Mouse (Mus musculus) heart, embryonic 16.5 days (tissue): ENCODE measurements around the gene Chsy1. TPM values are rescaled to one million over a fixed set of nuclear protein-coding genes. Genes with fewer than 3 reads are reported as not detected.

Experiments used
- ATAC-seq: fragments of 200-750 bp; cut with Nextera tagmentation; replicated peaks from 2 replicates; pipeline ENCODE4 v1.8.0; 2017; ENCODE audit warnings: moderate number of reproducible peaks; ENCODE audit not compliant: insufficient read depth, low FRiP score; ENCODE audit errors: extremely low read depth
- H3K27ac ChIP-seq: fragments of 300-500 bp; sonication (generic); 2 replicates; pipeline ENCODE4 v1.5.1; 2014; ENCODE audit warnings: mild to moderate bottlenecking, low read length, control low read depth, moderate library complexity
- H3K27me3 ChIP-seq: fragments of 300-500 bp; sonication (generic); 2 replicates; pipeline ENCODE4 v1.6.1; 2014; ENCODE audit warnings: low read length, mixed read lengths; ENCODE audit not compliant: control insufficient read depth, insufficient read depth
- H3K36me3 ChIP-seq: fragments of 300-500 bp; sonication (generic); 2 replicates; pipeline ENCODE4 v1.6.1; 2014; ENCODE audit not compliant: control insufficient read depth, insufficient read depth
- H3K4me1 ChIP-seq: fragments of 300-500 bp; sonication (generic); 2 replicates; pipeline ENCODE4 v1.6.1; 2014; ENCODE audit warnings: low read length, mixed read lengths; ENCODE audit not compliant: control insufficient read depth, insufficient read depth
- H3K4me2 ChIP-seq: fragments of 300-500 bp; sonication (generic); 2 replicates; pipeline ENCODE4 v1.6.1; 2014; ENCODE audit warnings: low read depth, mild to moderate bottlenecking, control low read depth, low read length
- H3K4me3 ChIP-seq: fragments of 300-500 bp; sonication (generic); 2 replicates; pipeline ENCODE4 v1.5.1; 2014; ENCODE audit warnings: mild to moderate bottlenecking, control low read depth, low read length
- H3K9ac ChIP-seq: fragments of 300-500 bp; sonication (generic); 2 replicates; pipeline ENCODE4 v1.6.1; 2014; ENCODE audit warnings: low read length, control low read depth
- H3K9me3 ChIP-seq: fragments of 300-500 bp; sonication (generic); replicated peaks from 2 replicates; pipeline ENCODE4 v1.6.1; 2016; ENCODE audit warnings: low read length; ENCODE audit not compliant: control insufficient read depth
- WGBS: fragments of 180-500 bp; shearing (Covaris S2); extraction: QIAGEN DNeasy Blood & Tissue Kit; methylation state at CpG from one replicate; pipeline ENCODE4 v1.1.7; 2014; 5-methylcytosine and 5-hydroxymethylcytosine counted together
- polyA plus RNA-seq: library from polyadenylated mRNA; unstranded; fragments of >200 nt; fragmentation: Nextera tagmentation; extraction: Ambion mirVana; gene quantifications from 2 replicates; pipeline ENCODE4 v1.2.1, GENCODE M21; 2015

Chsy1 gene
- polyA plus RNA-seq, 1 experiment from 2014 or later: 10.8 TPM

DNA sequence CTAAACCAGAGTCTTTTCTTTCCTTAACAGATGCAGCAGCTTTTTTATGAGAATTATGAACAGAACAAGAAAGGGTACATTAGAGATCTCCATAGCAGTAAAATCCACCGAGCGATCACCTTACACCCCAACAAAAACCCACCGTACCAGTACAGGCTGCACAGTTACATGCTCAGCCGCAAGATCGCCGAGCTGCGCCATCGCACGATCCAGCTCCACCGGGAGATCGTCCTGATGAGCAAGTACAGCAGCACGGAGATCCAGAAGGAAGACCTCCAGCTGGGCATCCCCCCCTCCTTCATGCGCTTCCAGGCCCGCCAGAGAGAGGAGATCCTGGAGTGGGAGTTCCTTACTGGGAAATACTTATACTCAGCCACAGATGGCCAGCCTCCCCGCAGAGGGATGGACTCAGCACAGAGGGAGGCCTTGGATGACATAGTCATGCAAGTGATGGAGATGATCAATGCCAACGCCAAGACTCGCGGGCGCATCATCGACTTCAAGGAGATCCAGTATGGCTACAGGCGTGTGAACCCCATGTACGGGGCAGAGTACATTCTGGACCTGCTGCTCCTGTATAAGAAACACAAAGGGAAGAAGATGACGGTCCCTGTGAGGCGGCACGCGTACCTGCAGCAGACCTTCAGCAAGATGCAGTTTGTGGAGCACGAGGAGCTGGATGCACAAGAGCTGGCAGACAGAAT lies 61.6 kb downstream of the Chsy1 start:
- no peak overlapping the region for H3K9ac ChIP-seq
- peaks cover 2% of the 10 kb centered on the region; the same call in 1 of the 2 replicates for H3K4me1 ChIP-seq
- no peaks in the 10 kb centered on the region for H3K27me3 ChIP-seq
- no peak overlapping the region for H3K4me3 ChIP-seq
- H3K36me3 ChIP-seq: peaks cover 21% of the 10 kb centered on the region
- WGBS: 92% methylated on average over 27 of the region's 27 CpGs
- no peak for ATAC-seq
- no peaks in the 10 kb centered on the region for H3K9me3 ChIP-seq
- H3K27ac ChIP-seq: no peak overlapping the region
- no peak overlapping the region for H3K4me2 ChIP-seq

DNA sequence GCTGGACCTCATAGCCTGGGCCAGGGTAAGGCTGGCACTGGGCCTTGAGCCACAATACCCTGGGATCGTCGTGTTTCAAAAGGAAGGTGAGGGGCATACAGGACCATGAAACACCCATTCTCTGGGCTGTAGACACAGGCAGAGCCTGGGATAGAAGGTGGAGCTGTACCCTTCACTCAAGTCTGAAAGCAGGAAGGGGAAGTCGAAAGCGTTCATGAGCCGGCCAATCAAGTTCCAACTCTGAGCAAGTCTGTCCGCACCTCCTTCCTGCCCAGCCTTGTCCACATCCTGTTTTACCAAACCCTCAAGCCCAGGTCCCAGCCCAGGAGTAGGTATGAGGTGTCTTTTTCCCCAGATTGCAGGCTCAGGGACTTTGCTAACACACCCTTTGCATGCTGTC lies 66.4 kb downstream of the Chsy1 start:
- no peaks in the 10 kb centered on the region for H3K27me3 ChIP-seq
- no peak overlapping the region for H3K9ac ChIP-seq
- no peak overlapping the region for H3K4me2 ChIP-seq
- H3K4me3 ChIP-seq: no peak overlapping the region
- H3K4me1 ChIP-seq: peaks cover 6% of the 10 kb centered on the region
- peaks cover 18% of the 10 kb centered on the region for H3K36me3 ChIP-seq
- H3K9me3 ChIP-seq: no peaks in the 10 kb centered on the region
- WGBS: 92% methylated on average over 6 of the region's 6 CpGs
- H3K27ac ChIP-seq: no peak overlapping the region
- no peak for ATAC-seq

DNA sequence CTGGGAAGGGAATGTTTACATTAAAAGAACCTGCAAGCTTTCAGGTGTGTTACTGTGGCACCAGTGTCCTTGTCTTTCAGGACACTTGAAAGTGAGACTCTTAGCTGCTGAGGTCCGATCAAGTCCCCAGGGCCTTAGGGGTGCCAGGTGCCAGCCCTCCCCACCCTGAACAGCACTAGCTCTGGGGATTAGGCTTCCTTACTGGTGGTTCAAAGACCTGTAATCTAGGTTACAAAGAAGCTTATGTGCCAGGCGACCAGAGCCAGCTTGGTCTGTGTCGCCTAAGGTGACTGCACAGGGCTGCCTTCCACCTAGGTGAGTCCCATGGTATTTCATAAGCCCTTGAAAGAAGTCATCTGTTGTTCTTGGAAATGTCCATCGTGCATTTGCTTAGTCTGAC lies 66.9 kb downstream of the Chsy1 start:
- Histone ChIP-seq H3K27ac (no peak overlapping the region), H3K9ac (no peak overlapping the region), H3K27me3 (no peaks in the 10 kb centered on the region), H3K4me2 (no peak overlapping the region), H3K36me3 (peaks cover 13% of the 10 kb centered on the region), H3K4me3 (no peak overlapping the region), H3K4me1 (peaks cover 6% of the 10 kb centered on the region), H3K9me3 (no peaks in the 10 kb centered on the region)
- no peak for ATAC-seq
- WGBS: 91% methylated on average over 4 of the region's 4 CpGs

DNA sequence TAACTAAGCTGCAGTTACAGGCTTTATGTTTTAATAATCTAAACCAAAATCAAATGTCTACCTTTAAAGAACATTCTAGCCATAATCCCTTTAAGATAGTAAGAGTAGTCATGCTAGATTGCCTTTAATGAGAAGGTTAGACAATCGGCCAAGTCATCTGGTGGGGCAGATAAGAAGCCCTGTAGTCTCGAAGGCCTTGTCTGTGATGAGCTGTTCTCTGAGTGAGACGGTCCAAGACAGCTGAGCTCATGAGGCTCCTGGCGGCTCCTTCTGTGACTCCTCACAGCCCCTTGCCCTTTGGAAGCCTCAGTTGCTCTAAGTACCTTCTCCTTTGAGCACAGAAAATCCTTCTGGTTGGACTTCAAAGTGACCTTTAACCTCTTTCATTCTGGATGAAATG lies 67.6 kb downstream of the Chsy1 start:
- H3K4me1 ChIP-seq: peaks cover 6% of the 10 kb centered on the region
- H3K27ac ChIP-seq: no peak overlapping the region
- no peak for ATAC-seq
- H3K4me2 ChIP-seq: no peak overlapping the region
- peaks cover 12% of the 10 kb centered on the region for H3K36me3 ChIP-seq
- no peak overlapping the region for H3K4me3 ChIP-seq
- H3K9ac ChIP-seq: no peak overlapping the region
- H3K27me3 ChIP-seq: no peaks in the 10 kb centered on the region
- WGBS: 42% methylated on average over 4 of the region's 4 CpGs
- H3K9me3 ChIP-seq: no peaks in the 10 kb centered on the region; the same call in 1 of the 2 replicates

DNA sequence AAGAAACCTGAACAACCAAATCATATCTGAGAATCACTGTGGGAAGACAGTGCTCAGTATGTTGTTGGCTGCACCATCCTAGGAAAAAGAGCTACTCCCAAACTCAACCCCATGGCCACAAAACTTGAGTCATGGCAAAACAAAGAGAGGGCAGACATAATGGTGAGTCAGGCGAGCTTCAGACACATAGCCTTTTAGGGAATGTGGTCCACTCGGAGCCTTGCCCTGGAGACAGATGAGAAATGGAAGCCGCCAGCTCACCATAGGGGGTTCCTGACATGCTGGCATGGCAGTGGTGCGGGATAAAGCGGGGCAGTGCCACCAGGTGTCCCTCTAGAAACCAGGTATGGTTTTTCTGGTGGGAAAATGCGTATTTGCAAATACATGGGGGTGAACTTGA lies 68.8 kb downstream of the Chsy1 start:
- peaks cover 2% of the 10 kb centered on the region for H3K36me3 ChIP-seq
- H3K9ac ChIP-seq: no peak overlapping the region
- H3K4me2 ChIP-seq: no peak overlapping the region
- 86% methylated on average over 6 of the region's 6 CpGs for WGBS
- H3K4me3 ChIP-seq: no peak overlapping the region
- peaks cover 7% of the 10 kb centered on the region for H3K4me1 ChIP-seq
- no peak for ATAC-seq
- H3K27me3 ChIP-seq: no peaks in the 10 kb centered on the region
- H3K27ac ChIP-seq: no peak overlapping the region
- H3K9me3 ChIP-seq: peaks cover 2% of the 10 kb centered on the region; the same call in 1 of the 2 replicates

DNA sequence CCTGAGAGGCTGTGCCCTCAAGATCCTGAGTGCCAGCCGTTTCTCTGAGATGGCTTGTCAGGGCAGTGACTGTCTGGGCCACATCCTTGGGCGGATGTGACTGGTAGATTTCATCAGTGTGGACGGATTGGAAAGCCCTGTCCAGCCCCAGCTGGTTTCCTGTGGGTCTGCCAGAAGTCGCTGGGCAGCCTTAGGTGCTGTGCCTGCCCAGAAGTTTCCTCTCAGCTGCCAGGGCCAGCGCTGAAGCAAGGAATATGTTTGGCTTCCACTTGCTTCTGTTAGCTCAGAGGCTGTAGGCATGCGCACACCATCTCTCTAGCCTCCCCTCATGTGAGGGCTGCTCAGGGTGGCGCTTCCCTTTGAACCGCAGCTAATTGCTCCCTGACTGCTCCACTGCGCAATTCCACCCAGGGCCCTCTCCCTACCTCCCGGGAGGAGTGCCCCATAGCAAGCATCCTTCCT lies 69.8 kb downstream of the Chsy1 start:
- H3K4me2 ChIP-seq: no peak overlapping the region
- no peak; the same call in 1 of the 2 replicates for ATAC-seq
- H3K9me3 ChIP-seq: peaks cover 2% of the 10 kb centered on the region; the same call in 1 of the 2 replicates
- peak overlapping the region; percentile 30 for H3K27ac ChIP-seq
- H3K27me3 ChIP-seq: no peaks in the 10 kb centered on the region
- no peak overlapping the region for H3K4me3 ChIP-seq
- peaks cover 9% of the 10 kb centered on the region for H3K4me1 ChIP-seq
- peaks cover 2% of the 10 kb centered on the region; the same call in 1 of the 2 replicates for H3K36me3 ChIP-seq
- WGBS: 51% methylated on average over 10 of the region's 10 CpGs
- H3K9ac ChIP-seq: no peak overlapping the region

DNA sequence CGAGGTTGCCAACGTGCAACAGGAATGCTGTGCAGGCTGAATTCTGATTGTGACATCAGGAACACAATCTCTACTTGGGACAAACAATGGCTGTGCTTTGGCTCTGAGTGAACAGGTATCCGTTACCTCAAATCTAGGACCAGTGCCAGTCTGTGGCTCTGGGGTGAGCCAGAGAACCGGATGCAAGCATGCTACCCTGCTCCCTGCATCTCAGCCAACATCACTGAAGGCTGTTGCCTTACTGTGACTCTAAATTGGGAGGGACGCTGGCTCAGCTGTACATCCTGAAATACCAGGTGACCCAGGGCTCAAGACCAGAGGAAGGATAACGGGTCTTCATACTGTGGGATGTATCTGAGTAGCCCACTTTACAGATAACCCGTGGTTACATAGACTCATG lies 70.4 kb downstream of the Chsy1 start:
- Histone ChIP-seq H3K4me3 (no peak overlapping the region), H3K4me1 (peaks cover 9% of the 10 kb centered on the region), H3K27me3 (no peaks in the 10 kb centered on the region), H3K4me2 (no peak overlapping the region), H3K9ac (no peak overlapping the region), H3K27ac (peak overlapping the region; percentile 33), H3K36me3 (no peaks in the 10 kb centered on the region; the same call in 1 of the 2 replicates), H3K9me3 (peaks cover 2% of the 10 kb centered on the region; the same call in 1 of the 2 replicates)
- ATAC-seq: no peak
- 71% methylated on average over 7 of the region's 7 CpGs for WGBS

DNA sequence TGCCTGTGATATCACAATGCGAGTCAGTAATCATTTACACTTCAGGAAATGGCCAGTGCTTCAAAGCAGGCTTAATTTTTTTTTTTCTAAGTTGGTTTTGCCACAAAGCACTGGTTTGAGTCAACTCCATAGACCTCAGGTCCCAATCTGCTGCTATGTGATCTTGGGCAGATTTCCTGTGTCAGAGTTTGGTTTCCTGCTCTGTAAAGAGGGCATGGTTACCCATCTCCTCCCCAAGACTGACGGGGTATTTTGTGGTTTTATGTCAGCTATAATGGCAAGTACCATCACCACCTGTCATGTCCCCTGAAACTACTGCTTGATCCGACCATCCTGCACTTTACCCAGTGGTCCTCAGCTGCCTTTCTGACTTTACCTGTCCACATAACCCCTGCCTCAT lies 70.9 kb downstream of the Chsy1 start:
- no peak overlapping the region for H3K9ac ChIP-seq
- H3K27me3 ChIP-seq: no peaks in the 10 kb centered on the region
- no peak for ATAC-seq
- no peaks in the 10 kb centered on the region; the same call in 1 of the 2 replicates for H3K36me3 ChIP-seq
- H3K27ac ChIP-seq: peak overlapping the region; percentile 33; the same call in 1 of the 2 replicates
- peaks cover 9% of the 10 kb centered on the region for H3K4me1 ChIP-seq
- 66% methylated on average over 3 of the region's 3 CpGs for WGBS
- no peak overlapping the region for H3K4me2 ChIP-seq
- H3K9me3 ChIP-seq: peaks cover 2% of the 10 kb centered on the region; the same call in 1 of the 2 replicates
- H3K4me3 ChIP-seq: no peak overlapping the region

DNA sequence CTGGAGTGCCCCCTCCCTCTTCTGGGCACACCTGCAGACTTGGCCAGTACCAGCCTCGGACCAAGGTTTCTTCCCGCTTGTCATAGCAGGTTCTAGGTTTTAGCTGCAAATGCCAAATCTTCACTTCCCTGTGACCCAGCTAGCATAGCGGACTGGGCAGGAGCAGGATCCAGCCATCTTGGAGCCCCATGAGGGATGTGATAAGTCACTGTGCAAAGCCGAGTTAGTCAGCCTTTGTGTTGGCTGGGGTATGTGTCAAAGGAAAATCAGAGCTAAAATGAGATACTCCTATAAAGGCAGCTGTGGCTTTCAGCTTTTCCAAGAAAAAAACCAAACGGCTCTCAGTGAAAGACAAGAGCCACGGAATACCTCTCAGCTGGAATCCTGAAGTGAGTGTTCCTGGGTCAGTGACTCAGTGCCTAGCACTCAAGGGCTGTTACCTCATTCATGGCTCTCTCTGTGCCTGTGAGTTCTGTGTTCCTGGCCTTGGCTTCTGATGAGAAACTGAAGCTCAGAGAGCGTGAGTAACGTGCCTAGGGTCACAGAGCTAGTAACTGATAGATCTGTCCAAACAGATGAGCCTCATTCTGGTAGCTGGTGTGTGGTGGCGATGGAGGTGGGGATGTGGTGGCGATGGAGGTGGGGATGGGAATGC lies 71.5 kb downstream of the Chsy1 start:
- H3K9me3 ChIP-seq: peaks cover 2% of the 10 kb centered on the region; the same call in 1 of the 2 replicates
- peaks cover 9% of the 10 kb centered on the region for H3K4me1 ChIP-seq
- ATAC-seq: no peak
- 73% methylated on average over 10 of the region's 10 CpGs for WGBS
- no peaks in the 10 kb centered on the region for H3K27me3 ChIP-seq
- H3K36me3 ChIP-seq: no peaks in the 10 kb centered on the region; the same call in 1 of the 2 replicates
- 0 out of 2 replicates have a peak overlapping the region, but pooled peaks have one; percentile 27 for H3K27ac ChIP-seq
- no peak overlapping the region for H3K9ac ChIP-seq
- no peak overlapping the region for H3K4me2 ChIP-seq
- no peak overlapping the region for H3K4me3 ChIP-seq
